Mouse (Mus musculus): ENCODE measurements around the gene Dlg4. TPM values are rescaled to one million over a fixed set of nuclear protein-coding genes. Genes with fewer than 3 reads are reported as not detected.

The Dlg4 gene
- polyA plus RNA-seq, 1 experiment from 2014 or later, result 11.2 TPM

GRCm38 (mm10) chr11:70017199-70017767, 541 bp downstream of the Dlg4 start:
- DNase-seq (ENCODE audit: low spot score), result no peak
- H3K9me3 ChIP-seq (replicated peaks; ENCODE audit: control insufficient read depth, low read length), result no peaks in the 10 kb centered on the region
- H3K27me3 ChIP-seq (ENCODE audit: control insufficient read depth, insufficient read depth, low read length), result no peaks in the 10 kb centered on the region
- peak overlapping the region; percentile 58; the same call in 1 of the 2 replicates for H3K4me3 ChIP-seq (ENCODE audit: low read depth, low read length)
- H3K9ac ChIP-seq (replicated peaks; ENCODE audit: low read length), result peak overlapping the region; percentile 83; the same call in 1 of the 2 replicates
- no peak overlapping the region; the same call in 1 of the 2 replicates for H3K27ac ChIP-seq (replicated peaks; ENCODE audit: low read depth, low read length)
- H3K4me2 ChIP-seq (ENCODE audit: low read depth, low read length), result peak overlapping the region; percentile 92
- ATAC-seq (replicated peaks; ENCODE audit: insufficient number of reproducible peaks, low FRiP score, low TSS enrichment, low read depth), result no peak
- 39% methylated on average over 7 of the region's 7 CpGs for WGBS
- H3K36me3 ChIP-seq (replicated peaks; ENCODE audit: control insufficient read depth, insufficient read depth, low read depth, low read length), result no peaks in the 10 kb centered on the region
- H3K4me1 ChIP-seq (ENCODE audit: control insufficient read depth, insufficient read depth, low read length), result peaks cover 15% of the 10 kb centered on the region

- Histone ChIP-seq H3K27me3 (ENCODE audit: control insufficient read depth, insufficient read depth, low read length) (no peaks in the 10 kb centered on the region), H3K4me1 (ENCODE audit: control insufficient read depth, insufficient read depth, low read length) (peaks cover 15% of the 10 kb centered on the region), H3K36me3 (replicated peaks; ENCODE audit: control insufficient read depth, insufficient read depth, low read depth, low read length) (no peaks in the 10 kb centered on the region), H3K9ac (replicated peaks; ENCODE audit: low read length) (peak overlapping the region; percentile 83), H3K4me3 (ENCODE audit: low read depth, low read length) (peak overlapping the region; percentile 58), H3K9me3 (replicated peaks; ENCODE audit: control insufficient read depth, low read length) (no peaks in the 10 kb centered on the region), H3K27ac (replicated peaks; ENCODE audit: low read depth, low read length) (peak overlapping the region; percentile 90), H3K4me2 (ENCODE audit: low read depth, low read length) (peak overlapping the region; percentile 92)
- DNase-seq (ENCODE audit: low spot score), result peak; percentile 92
- 2% methylated on average over 23 of the region's 25 CpGs for WGBS
- ATAC-seq (replicated peaks; ENCODE audit: insufficient number of reproducible peaks, low FRiP score, low TSS enrichment, low read depth), result no peak
Observed at GRCm38 (mm10) chr11:70018131-70018990, 1.6 kb downstream of the Dlg4 start.

- H3K9me3 ChIP-seq (replicated peaks; ENCODE audit: control insufficient read depth, low read length), result no peaks in the 10 kb centered on the region
- WGBS, result 13% methylated on average over 2 of the region's 2 CpGs
- H3K4me2 ChIP-seq (ENCODE audit: low read depth, low read length), result peak overlapping the region; percentile 92
- no peak for DNase-seq (ENCODE audit: low spot score)
- peaks cover 14% of the 10 kb centered on the region for H3K4me1 ChIP-seq (ENCODE audit: control insufficient read depth, insufficient read depth, low read length)
- H3K36me3 ChIP-seq (replicated peaks; ENCODE audit: control insufficient read depth, insufficient read depth, low read depth, low read length), result no peaks in the 10 kb centered on the region
- peak overlapping the region; percentile 58 for H3K4me3 ChIP-seq (ENCODE audit: low read depth, low read length)
- H3K27ac ChIP-seq (replicated peaks; ENCODE audit: low read depth, low read length), result peak overlapping the region; percentile 70; the same call in 1 of the 2 replicates
- peak overlapping the region; percentile 41 for H3K9ac ChIP-seq (replicated peaks; ENCODE audit: low read length)
- ATAC-seq (replicated peaks; ENCODE audit: insufficient number of reproducible peaks, low FRiP score, low TSS enrichment, low read depth), result no peak
- no peaks in the 10 kb centered on the region for H3K27me3 ChIP-seq (ENCODE audit: control insufficient read depth, insufficient read depth, low read length)
Observed at GRCm38 (mm10) chr11:70019495-70020021, 2.8 kb downstream of the Dlg4 start.

- no peaks in the 10 kb centered on the region for H3K27me3 ChIP-seq (ENCODE audit: control insufficient read depth, insufficient read depth, low read length)
- peak overlapping the region; percentile 41 for H3K9ac ChIP-seq (replicated peaks; ENCODE audit: low read length)
- no peaks in the 10 kb centered on the region for H3K9me3 ChIP-seq (replicated peaks; ENCODE audit: control insufficient read depth, low read length)
- H3K4me3 ChIP-seq (ENCODE audit: low read depth, low read length), result peak overlapping the region; percentile 20
- H3K4me1 ChIP-seq (ENCODE audit: control insufficient read depth, insufficient read depth, low read length), result peaks cover 11% of the 10 kb centered on the region
- peak overlapping the region; percentile 70 for H3K27ac ChIP-seq (replicated peaks; ENCODE audit: low read depth, low read length)
- H3K4me2 ChIP-seq (ENCODE audit: low read depth, low read length), result peak overlapping the region; percentile 92
- WGBS, result 10% methylated on average over 8 of the region's 8 CpGs
- ATAC-seq (replicated peaks; ENCODE audit: insufficient number of reproducible peaks, low FRiP score, low TSS enrichment, low read depth) (no peak), DNase-seq (ENCODE audit: low spot score) (no peak)
- H3K36me3 ChIP-seq (replicated peaks; ENCODE audit: control insufficient read depth, insufficient read depth, low read depth, low read length), result no peaks in the 10 kb centered on the region
Observed at GRCm38 (mm10) chr11:70020022-70020631, 3.4 kb downstream of the Dlg4 start.

GRCm38 (mm10) chr11:70020731-70021263, 4.1 kb downstream of the Dlg4 start:
- Histone ChIP-seq H3K4me1 (ENCODE audit: control insufficient read depth, insufficient read depth, low read length) (peaks cover 11% of the 10 kb centered on the region), H3K4me2 (ENCODE audit: low read depth, low read length) (peak overlapping the region; percentile 92), H3K36me3 (replicated peaks; ENCODE audit: control insufficient read depth, insufficient read depth, low read depth, low read length) (no peaks in the 10 kb centered on the region), H3K9ac (replicated peaks; ENCODE audit: low read length) (peak overlapping the region; percentile 39; the same call in 1 of the 2 replicates), H3K4me3 (ENCODE audit: low read depth, low read length) (peak overlapping the region; percentile 37), H3K27me3 (ENCODE audit: control insufficient read depth, insufficient read depth, low read length) (no peaks in the 10 kb centered on the region), H3K9me3 (replicated peaks; ENCODE audit: control insufficient read depth, low read length) (no peaks in the 10 kb centered on the region), H3K27ac (replicated peaks; ENCODE audit: low read depth, low read length) (no peak overlapping the region; the same call in none of the 2 replicates)
- under 1% methylated on average over 8 of the region's 8 CpGs for WGBS
- ATAC-seq (replicated peaks; ENCODE audit: insufficient number of reproducible peaks, low FRiP score, low TSS enrichment, low read depth), result peak; percentile 82
- DNase-seq (ENCODE audit: low spot score), result peak; percentile 88

- Histone ChIP-seq H3K27me3 (ENCODE audit: control insufficient read depth, insufficient read depth, low read length) (no peaks in the 10 kb centered on the region), H3K4me2 (ENCODE audit: low read depth, low read length) (peak overlapping the region; percentile 92), H3K9ac (replicated peaks; ENCODE audit: low read length) (peak overlapping the region; percentile 39; the same call in 1 of the 2 replicates), H3K36me3 (replicated peaks; ENCODE audit: control insufficient read depth, insufficient read depth, low read depth, low read length) (no peaks in the 10 kb centered on the region), H3K9me3 (replicated peaks; ENCODE audit: control insufficient read depth, low read length) (no peaks in the 10 kb centered on the region), H3K4me1 (ENCODE audit: control insufficient read depth, insufficient read depth, low read length) (peaks cover 11% of the 10 kb centered on the region), H3K4me3 (ENCODE audit: low read depth, low read length) (peak overlapping the region; percentile 37), H3K27ac (replicated peaks; ENCODE audit: low read depth, low read length) (no peak overlapping the region; the same call in 1 of the 2 replicates)
- ATAC-seq (replicated peaks; ENCODE audit: insufficient number of reproducible peaks, low FRiP score, low TSS enrichment, low read depth) (peak; percentile 59), DNase-seq (ENCODE audit: low spot score) (peak; percentile 100)
- WGBS, result 1% methylated on average over 40 of the region's 40 CpGs
Observed at GRCm38 (mm10) chr11:70021264-70022132, 4.8 kb downstream of the Dlg4 start.

All from embryonic facial prominence, embryonic 11.5 days (tissue).